Mouse (Mus musculus): Measurements from ENCODE around the gene Pten. TPM values are rescaled to one million over a fixed set of nuclear protein-coding genes. Genes with fewer than 3 reads are reported as not detected.

The Pten gene
- 10 to 100 TPM; 65.2 to 83.9 (median 75.7) TPM for total RNA-seq (2022)

DNA sequence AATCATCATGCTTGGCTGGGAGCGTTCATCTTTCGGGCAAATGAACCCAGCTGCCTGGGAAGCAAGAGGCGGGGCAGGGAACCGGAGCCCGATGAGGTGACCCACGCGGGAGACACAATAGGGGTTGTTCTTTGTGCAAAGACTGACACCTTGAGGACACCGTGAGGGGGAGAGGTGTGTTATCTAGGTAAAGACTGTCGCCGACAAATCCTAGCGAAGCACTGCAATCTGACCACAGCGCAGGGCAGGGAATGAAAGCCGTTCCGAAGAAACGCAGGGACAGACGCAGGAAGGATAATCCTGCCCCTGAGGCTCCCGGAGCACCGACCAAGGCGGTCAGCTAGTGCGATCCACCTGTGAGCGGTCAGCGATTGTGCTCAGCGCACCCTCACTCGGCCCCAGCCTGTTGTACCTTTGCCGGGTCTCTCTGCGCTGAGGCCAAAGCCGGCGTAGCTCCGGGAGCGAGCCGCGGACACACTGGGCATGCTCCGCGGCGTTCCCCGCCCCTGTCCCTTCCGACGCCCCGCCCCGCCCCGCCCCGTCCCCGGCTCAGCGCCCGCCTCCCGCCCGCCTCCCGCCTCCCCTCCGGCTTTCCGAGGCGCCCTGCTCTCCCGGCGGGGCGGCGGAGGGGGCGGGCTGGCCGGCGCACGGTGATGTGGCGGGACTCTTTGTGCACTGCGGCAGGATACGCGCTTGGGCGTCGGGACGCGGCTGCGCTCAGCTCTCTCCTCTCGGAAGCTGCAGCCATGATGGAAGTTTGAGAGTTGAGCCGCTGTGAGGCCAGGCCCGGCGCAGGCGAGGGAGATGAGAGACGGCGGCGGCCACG lies at the start of gene Pten:
Pten (plus strand) TSS at position 598 of the 826 bp plus-strand sequence.
- peak; percentile 92 for DNase-seq

GRCm38 (mm10) chr19:32708996-32709395 lies 48.3 kb upstream of the Pten start:
- DNase-seq = no peak

DNA sequence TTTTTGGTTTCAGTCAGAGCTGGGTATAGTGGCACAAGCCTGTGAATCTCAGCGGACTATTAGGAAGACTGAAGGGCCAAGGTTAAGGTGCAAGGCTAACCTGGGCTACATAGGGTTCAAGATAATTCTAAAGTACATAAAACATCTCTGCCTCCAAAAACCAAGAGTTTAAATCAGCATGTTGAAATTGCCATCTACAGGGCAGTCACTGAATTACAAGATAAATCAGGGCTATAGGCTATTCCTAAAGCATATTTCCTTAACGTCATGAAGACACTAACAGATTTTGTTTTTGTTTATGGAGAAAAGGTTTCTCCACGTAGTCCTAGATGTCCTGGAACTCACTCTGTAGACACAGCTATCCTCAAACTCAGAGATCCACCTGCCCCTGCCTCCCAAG lies 47.0 kb upstream of the Pten start:
- no peak for DNase-seq

GRCm38 (mm10) chr19:32711761-32712541 lies 45.3 kb upstream of the Pten start:
- DNase-seq = peak; percentile 85

- DNase-seq = peak; percentile 76
Measured at GRCm38 (mm10) chr19:32712588-32713042, 44.7 kb upstream of the Pten start.

DNA sequence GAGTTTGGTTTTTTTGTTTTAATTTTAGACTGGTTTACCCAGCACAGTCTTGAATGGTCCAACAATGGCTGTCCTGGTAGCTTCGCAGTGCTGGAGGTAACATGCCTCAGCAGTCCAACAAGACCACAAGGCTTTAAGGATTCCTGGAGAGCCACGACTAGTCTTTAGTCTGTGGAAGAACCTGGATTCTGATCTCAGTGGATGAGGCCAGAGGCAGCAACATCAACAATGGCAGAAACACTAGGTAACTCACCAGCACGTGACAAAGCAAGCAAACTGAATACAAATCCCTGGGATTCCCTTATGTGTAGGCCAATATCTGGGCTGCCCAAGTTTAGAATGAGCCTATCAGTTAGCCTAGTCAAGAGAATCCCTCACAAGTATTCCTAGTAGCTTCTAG lies 43.8 kb upstream of the Pten start:
- no peak for DNase-seq

DNA sequence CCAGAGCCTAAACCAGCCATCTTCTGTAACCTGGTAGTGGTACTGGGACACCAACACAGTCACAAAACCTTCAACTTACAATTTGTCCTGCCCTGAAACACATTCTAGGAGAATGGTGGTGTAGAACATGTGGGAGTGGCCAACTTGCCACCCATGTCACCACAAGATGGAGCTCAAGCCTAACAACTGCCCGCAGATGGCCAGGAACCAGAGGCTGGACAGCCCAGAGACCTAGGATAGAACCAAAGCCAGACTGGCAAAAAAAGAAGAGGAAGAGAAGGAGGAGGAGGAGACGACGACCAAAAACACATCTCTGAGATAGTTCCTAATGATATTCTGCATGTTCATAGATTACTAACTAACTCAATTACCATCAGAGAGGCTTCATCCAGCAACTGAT lies 42.1 kb upstream of the Pten start:
- DNase-seq = peak; percentile 53

DNA sequence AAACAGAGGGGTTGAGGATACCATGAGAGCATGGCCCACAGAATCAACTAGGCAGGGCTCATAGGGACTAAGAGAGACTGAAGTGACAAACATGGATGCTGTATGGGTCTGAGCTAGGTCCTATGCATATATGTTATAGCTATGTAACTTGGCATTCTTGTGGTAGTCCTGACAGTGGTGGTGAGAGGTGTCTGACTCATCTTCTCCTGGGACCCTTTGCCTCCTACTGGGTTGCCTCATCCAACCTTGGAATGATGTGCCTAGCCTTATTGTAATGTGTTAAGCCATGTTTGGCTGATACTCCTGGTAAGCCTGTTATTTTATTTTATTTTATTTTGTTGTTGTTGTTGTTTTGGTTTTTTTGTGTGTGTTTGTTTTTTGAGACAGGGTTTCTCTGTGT lies 41.6 kb upstream of the Pten start:
- no peak for DNase-seq

GRCm38 (mm10) chr19:32717590-32717989 lies 39.7 kb upstream of the Pten start:
- no peak for DNase-seq

- DNase-seq = no peak
Measured at GRCm38 (mm10) chr19:32720319-32720718, 37.0 kb upstream of the Pten start.

- no peak for DNase-seq
Measured at GRCm38 (mm10) chr19:32723817-32724216, 33.5 kb upstream of the Pten start.

GRCm38 (mm10) chr19:32726451-32727325 lies 30.6 kb upstream of the Pten start:
- no peak for DNase-seq

DNA sequence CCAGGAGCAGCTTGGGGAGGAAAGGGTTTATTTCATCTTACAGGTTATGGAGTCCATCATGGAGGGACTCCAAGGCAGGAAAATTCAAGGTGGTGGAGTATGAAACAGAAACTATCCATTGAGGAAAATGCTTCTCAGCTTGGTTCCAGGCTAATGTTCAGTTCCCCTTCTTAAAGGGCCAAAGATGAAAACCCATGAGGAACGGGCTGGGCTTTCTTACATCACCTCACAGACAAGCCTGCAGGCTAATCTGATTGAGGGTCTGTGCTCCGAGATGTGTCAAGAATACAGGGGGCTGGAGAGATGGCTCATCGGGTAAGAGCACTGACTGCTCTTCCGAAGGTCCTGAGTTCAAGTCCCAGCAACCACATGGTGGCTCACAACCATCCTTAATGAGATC lies 27.5 kb upstream of the Pten start:
- DNase-seq = no peak

GRCm38 (mm10) chr19:32732922-32733321 lies 24.4 kb upstream of the Pten start:
- no peak for DNase-seq

- no peak for DNase-seq
Measured at GRCm38 (mm10) chr19:32737844-32738243, 19.5 kb upstream of the Pten start.

DNA sequence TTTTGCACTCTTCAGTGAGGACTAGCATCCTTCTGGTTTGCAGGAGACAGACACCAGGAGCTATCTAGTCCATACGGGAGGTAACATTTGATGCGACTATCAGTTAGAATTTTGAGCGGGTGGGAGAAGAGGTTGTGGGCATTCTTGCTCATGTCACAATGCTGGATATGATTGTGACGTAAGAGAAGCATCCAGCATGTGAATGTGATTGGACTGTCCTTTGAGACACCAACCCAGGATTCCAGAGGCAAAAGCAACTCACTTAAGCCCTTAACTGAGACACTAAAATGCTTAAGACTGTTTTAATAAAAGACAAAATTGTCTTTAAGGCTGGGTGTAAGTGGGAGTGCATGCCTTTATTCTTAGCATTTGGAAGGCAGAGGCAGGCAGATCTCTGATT lies 17.6 kb upstream of the Pten start, which contains the start of gene Atad1:
Atad1 (minus strand) TSS at position 101 of the 400 bp plus-strand sequence.
- no peak for DNase-seq

DNA sequence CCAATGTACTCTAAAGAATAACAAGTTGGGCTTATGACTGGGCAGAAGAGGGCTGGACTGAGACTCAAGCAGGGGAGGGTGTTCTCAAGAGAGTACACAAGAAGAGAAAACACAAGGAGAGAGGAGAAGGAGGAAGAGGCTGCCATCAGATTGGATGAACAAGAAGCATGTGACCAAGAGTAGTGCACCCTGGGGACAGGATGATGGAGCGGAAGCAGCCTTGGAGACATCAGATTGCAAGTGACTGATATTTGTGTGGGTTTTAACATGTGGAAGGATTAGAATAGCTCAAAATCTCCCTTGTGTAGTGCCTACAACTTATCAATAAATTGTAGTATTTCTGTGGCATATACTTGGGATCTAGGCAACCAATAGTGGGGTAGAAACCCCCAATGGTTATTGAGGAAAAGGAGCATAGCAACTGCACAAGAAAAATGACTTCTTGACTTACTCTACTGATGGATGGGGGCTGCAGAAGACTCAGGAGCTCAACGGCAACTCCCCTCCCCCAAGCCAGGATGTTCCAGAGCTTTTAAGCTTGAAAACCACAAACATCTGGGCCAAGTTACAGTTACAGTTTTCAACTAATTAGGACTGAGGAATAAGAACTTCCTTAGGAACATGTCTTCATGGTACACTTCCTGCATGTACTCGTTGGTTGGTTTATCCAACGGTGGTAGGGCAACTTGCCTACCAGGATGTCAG lies 16.5 kb upstream of the Pten start:
- DNase-seq = no peak

- DNase-seq = no peak
Measured at GRCm38 (mm10) chr19:32749425-32749824, 7.9 kb upstream of the Pten start.

DNA sequence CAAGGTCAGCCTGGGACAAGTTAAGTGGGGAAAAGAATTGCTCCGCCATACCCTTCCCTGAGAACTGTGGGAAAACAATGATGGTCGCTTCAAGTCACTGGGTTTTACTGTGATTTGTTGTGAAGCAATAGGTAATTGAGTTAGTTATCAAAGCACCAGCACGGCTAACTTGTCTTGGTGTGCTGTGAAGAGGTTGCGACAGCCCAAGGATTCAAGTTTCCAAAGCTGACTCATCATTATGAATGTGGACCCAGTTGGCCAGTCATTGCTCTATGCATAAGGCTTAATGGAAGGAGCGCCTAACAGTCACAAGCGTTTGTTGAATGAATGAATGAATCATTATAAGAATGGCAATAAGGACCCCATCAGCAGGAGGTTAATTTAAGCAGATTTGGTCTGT lies 4.9 kb upstream of the Pten start:
- no peak for DNase-seq

- no peak for DNase-seq
Measured at GRCm38 (mm10) chr19:32753386-32753785, 3.9 kb upstream of the Pten start.

GRCm38 (mm10) chr19:32754188-32755000 lies 2.9 kb upstream of the Pten start:
- DNase-seq = no peak

All from adrenal gland, adult 8-10 months (tissue).